Mouse (Mus musculus) MEL (cell line): Measurements from ENCODE around the gene Fmnl2. TPM values are rescaled to one million over a fixed set of nuclear protein-coding genes. Genes with fewer than 3 reads are reported as not detected.

ENCODE experiments used
- DNase-seq: peaks from one replicate; pipeline ENCODE4 v3.0.0; 2011; ENCODE audit warnings: low read depth, low spot score
- H3K27ac ChIP-seq: 2 replicates; pipeline ENCODE4 v1.5.1; 2012; ENCODE audit warnings: low read depth, mild to moderate bottlenecking, control low read depth, low read length, moderate library complexity; ENCODE audit not compliant: control insufficient read depth
- H3K27me3 ChIP-seq, 2 experiments: fragments of 150-350 bp in 1 of 2; sonication (generic) in 1 of 2; 2 replicates each; pipeline ENCODE4 v1.6.1; 2012; ENCODE audit warnings: low read length in 2 of 2, mild to moderate bottlenecking in 2 of 2, improper control_type of control experiment in 1 of 2, moderate library complexity in 1 of 2; ENCODE audit not compliant: insufficient read depth in 2 of 2, control insufficient read depth in 1 of 2
- H3K36me3 ChIP-seq, 2 experiments: 2 replicates each; pipeline ENCODE4 v1.6.1; 2012 to 2014; ENCODE audit warnings: low read length in 2 of 2, improper control_type of control experiment in 1 of 2, inconsistent platforms in 1 of 2, mild to moderate bottlenecking in 1 of 2; ENCODE audit not compliant: insufficient read depth in 2 of 2, control insufficient read depth in 1 of 2
- H3K4me1 ChIP-seq, 2 experiments: fragments of 150-350 bp in 1 of 2; sonication (generic) in 1 of 2; 2 replicates each; pipeline ENCODE4 v1.6.1; 2012; ENCODE audit warnings: low read length in 2 of 2, improper control_type of control experiment in 1 of 2, mild to moderate bottlenecking in 1 of 2; ENCODE audit not compliant: insufficient read depth in 2 of 2, control insufficient read depth in 1 of 2
- H3K4me3 ChIP-seq, 2 experiments: fragments of 150-350 bp in 1 of 2; sonication (generic) in 1 of 2; 2 replicates each; pipeline ENCODE4 v1.5.1; 2012; ENCODE audit warnings: low read depth in 2 of 2, low read length in 2 of 2, mild to moderate bottlenecking in 2 of 2, moderate library complexity in 2 of 2, control low read depth in 1 of 2, improper control_type of control experiment in 1 of 2; ENCODE audit not compliant: control insufficient read depth in 1 of 2, insufficient read depth in 1 of 2
- H3K79me2 ChIP-seq: 2 replicates; pipeline ENCODE4 v1.6.1; 2012; ENCODE audit warnings: mild to moderate bottlenecking, low read length, moderate library complexity; ENCODE audit not compliant: control insufficient read depth, poor library complexity, insufficient read depth
- H3K9ac ChIP-seq: 2 replicates; pipeline ENCODE4 v1.6.1; 2012; ENCODE audit warnings: low read depth, mild to moderate bottlenecking, control low read depth, low read length, moderate library complexity; ENCODE audit not compliant: control insufficient read depth, poor library complexity, severe bottlenecking
- H3K9me3 ChIP-seq: fragments of 150-350 bp; sonication (generic); replicated peaks from 2 replicates; pipeline ENCODE4 v1.6.1; 2012; ENCODE audit warnings: mild to moderate bottlenecking, low read length, improper control_type of control experiment, moderate library complexity; ENCODE audit not compliant: insufficient read depth
- BHLHE40 ChIP-seq: IDR thresholded peaks from 2 replicates; pipeline ENCODE4 v1.6.1; 2012; ENCODE audit warnings: low read depth, mild to moderate bottlenecking, inconsistent platforms, low read length, improper control_type of control experiment, borderline replicate concordance
- CHD1 ChIP-seq: IDR thresholded peaks from 2 replicates; pipeline ENCODE4 v1.6.1; 2012; ENCODE audit warnings: low read depth, mild to moderate bottlenecking, inconsistent platforms, low read length, improper control_type of control experiment
- CHD2 ChIP-seq: IDR thresholded peaks from 2 replicates; pipeline ENCODE4 v1.6.1; 2011; ENCODE audit warnings: low read length, improper control_type of control experiment
- E2F4 ChIP-seq: IDR thresholded peaks from 2 replicates; pipeline ENCODE4 v1.6.1; 2011; ENCODE audit warnings: low read depth, low read length, improper control_type of control experiment, borderline replicate concordance
- ELF1 ChIP-seq: IDR thresholded peaks from 2 replicates; pipeline ENCODE4 v1.6.1; 2014; ENCODE audit warnings: low read depth, mild to moderate bottlenecking, inconsistent platforms, low read length, improper control_type of control experiment, moderate library complexity
- EP300 ChIP-seq, 2 experiments: IDR thresholded peaks; 2 replicates each; pipeline ENCODE4 v1.6.1; 2011; ENCODE audit warnings: improper control_type of control experiment in 2 of 2, low read length in 2 of 2, low read depth in 1 of 2, mild to moderate bottlenecking in 1 of 2
- ETS1 ChIP-seq: IDR thresholded peaks from 2 replicates; pipeline ENCODE4 v1.6.1; 2012; ENCODE audit warnings: low read depth, mild to moderate bottlenecking, inconsistent platforms, low read length, improper control_type of control experiment, moderate library complexity
- JUND ChIP-seq: IDR thresholded peaks from 2 replicates; pipeline ENCODE4 v1.6.1; 2011; ENCODE audit warnings: low read depth, mild to moderate bottlenecking, improper control_type of control experiment, low read length
- KAT2A ChIP-seq: conservative IDR thresholded peaks from 2 replicates; pipeline ENCODE4 v1.6.1; 2012; ENCODE audit warnings: low read depth, low read length, improper control_type of control experiment, inconsistent platforms
- MAFK ChIP-seq: IDR thresholded peaks from 2 replicates; pipeline ENCODE4 v1.6.1; 2011; ENCODE audit warnings: low read depth, mild to moderate bottlenecking, low read length, improper control_type of control experiment, borderline replicate concordance
- MEF2A ChIP-seq: IDR thresholded peaks from 2 replicates; pipeline ENCODE4 v1.6.1; 2014; ENCODE audit warnings: low read depth, mild to moderate bottlenecking, inconsistent platforms, low read length, improper control_type of control experiment; ENCODE audit not compliant: poor library complexity, insufficient replicate concordance, severe bottlenecking; ENCODE audit errors: extremely low read depth
- MYB ChIP-seq: IDR thresholded peaks from 2 replicates; pipeline ENCODE4 v1.6.1; 2011; ENCODE audit warnings: mild to moderate bottlenecking, low read depth, low read length, improper control_type of control experiment
- NELFE ChIP-seq: IDR thresholded peaks from 2 replicates; pipeline ENCODE4 v1.6.1; 2011; ENCODE audit warnings: low read depth, low read length, improper control_type of control experiment
- POLR2AphosphoS2 ChIP-seq: IDR thresholded peaks from 2 replicates; pipeline ENCODE4 v1.6.1; 2011; ENCODE audit warnings: low read length, improper control_type of control experiment
- POLR2AphosphoS5 ChIP-seq: IDR thresholded peaks from 2 replicates; pipeline ENCODE4 v1.6.1; 2012; ENCODE audit warnings: low read depth, borderline replicate concordance, mild to moderate bottlenecking, inconsistent platforms, low read length, moderate library complexity, mixed read lengths
- RCOR1 ChIP-seq: IDR thresholded peaks from 2 replicates; pipeline ENCODE4 v1.6.1; 2012; ENCODE audit warnings: low read depth, mild to moderate bottlenecking, inconsistent platforms, low read length, improper control_type of control experiment
- SIN3A ChIP-seq: IDR thresholded peaks from 2 replicates; pipeline ENCODE4 v1.6.1; 2012; ENCODE audit warnings: low read length, improper control_type of control experiment, inconsistent platforms
- SMC3 ChIP-seq: IDR thresholded peaks from 2 replicates; pipeline ENCODE4 v1.6.1; 2011; ENCODE audit warnings: low read depth, low read length, improper control_type of control experiment
- TAL1 ChIP-seq: IDR thresholded peaks from 2 replicates; pipeline ENCODE4 v1.6.1; 2012; ENCODE audit warnings: mild to moderate bottlenecking, inconsistent platforms, low read length, moderate library complexity, mixed read lengths
- TBP ChIP-seq: IDR thresholded peaks from 2 replicates; pipeline ENCODE4 v1.8.0; 2011; ENCODE audit warnings: low read depth, low read length, improper control_type of control experiment
- TCF12 ChIP-seq: IDR thresholded peaks from 2 replicates; pipeline ENCODE4 v1.6.1; 2014; ENCODE audit warnings: low read depth, mild to moderate bottlenecking, inconsistent platforms, low read length, improper control_type of control experiment, moderate library complexity
- USF1 ChIP-seq: IDR thresholded peaks from 2 replicates; pipeline ENCODE4 v1.6.1; 2014; ENCODE audit warnings: low read depth, mild to moderate bottlenecking, inconsistent platforms, low read length, improper control_type of control experiment, moderate library complexity
- USF2 ChIP-seq, 2 experiments: IDR thresholded peaks; 2 replicates each; pipeline ENCODE4 v1.6.1; 2011 to 2012; ENCODE audit warnings: improper control_type of control experiment in 2 of 2, low read length in 2 of 2, borderline replicate concordance in 1 of 2, inconsistent platforms in 1 of 2, low read depth in 1 of 2, mild to moderate bottlenecking in 1 of 2; ENCODE audit not compliant: insufficient read depth in 1 of 2
- ZMIZ1 ChIP-seq: IDR thresholded peaks from 2 replicates; pipeline ENCODE4 v1.6.1; 2012; ENCODE audit warnings: low read depth, mild to moderate bottlenecking, inconsistent platforms, low read length, improper control_type of control experiment, moderate library complexity
- ZNF384 ChIP-seq: IDR thresholded peaks from 2 replicates; pipeline ENCODE4 v1.6.1; 2012; ENCODE audit warnings: low read depth, mild to moderate bottlenecking, inconsistent platforms, low read length, improper control_type of control experiment
- polyA plus RNA-seq, 2 experiments: library from polyadenylated mRNA; stranded (reverse) in 1 of 2; unstranded in 1 of 2; fragments of >175 nt in 1 of 2; fragments of >200 nt in 1 of 2; gene quantifications; 2 replicates each; pipeline versions ENCODE4 v1.2.1 to v1.2.4; 2012; ENCODE audit warnings: low replicate concordance in 2 of 2, low read depth in 1 of 2; ENCODE audit not compliant: insufficient read length in 2 of 2, insufficient read depth in 1 of 2, missing spikeins in 1 of 2
- total RNA-seq: library from RNA; depleted of rRNA; stranded (reverse); fragments of 300-350 nt; gene quantifications from 2 replicates; pipeline ENCODE4 v1.2.3, GENCODE M21; 2012

The Fmnl2 gene
- total and polyA plus RNA-seq, 3 experiments, result not detected

DNA sequence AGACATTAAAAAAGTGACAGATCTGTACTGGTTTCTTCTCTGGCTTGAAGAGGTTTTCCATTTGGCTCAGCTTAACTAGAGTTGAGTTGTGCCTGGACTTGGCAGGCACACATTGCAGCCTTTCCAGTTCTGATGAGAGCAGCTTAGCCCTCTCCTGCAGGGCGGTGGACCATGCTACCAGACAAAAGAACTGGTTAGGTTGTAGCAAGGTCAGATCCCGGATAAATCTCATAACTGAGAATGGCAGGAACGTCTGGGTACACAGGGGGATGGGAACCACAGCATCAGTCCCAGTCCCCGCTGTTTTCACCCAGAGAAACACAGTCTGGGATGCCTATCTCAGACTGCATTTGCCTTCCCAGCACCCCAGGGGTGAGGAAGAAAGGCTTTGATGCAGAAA lies 127.5 kb downstream of the Fmnl2 start:
- no peak for TF ChIP-seq MEF2A
- TF ChIP-seq RCOR1, result no peak
- TF ChIP-seq ZMIZ1, result no peak
- no peak for TF ChIP-seq CHD1
- no peak for TF ChIP-seq E2F4
- no peak for TF ChIP-seq NELFE
- TF ChIP-seq TBP, result no peak
- no peak for TF ChIP-seq USF2 (IDR thresholded peaks at IDR 0.05; ENCODE audit: borderline replicate concordance in 1 of 2, insufficient read depth in 1 of 2, low read depth in 1 of 2, low read length in 2 of 2)
- TF ChIP-seq BHLHE40, result no peak
- Histone ChIP-seq H3K27me3 (no peaks in the 10 kb centered on the region), H3K9ac (no peak overlapping the region)

DNA sequence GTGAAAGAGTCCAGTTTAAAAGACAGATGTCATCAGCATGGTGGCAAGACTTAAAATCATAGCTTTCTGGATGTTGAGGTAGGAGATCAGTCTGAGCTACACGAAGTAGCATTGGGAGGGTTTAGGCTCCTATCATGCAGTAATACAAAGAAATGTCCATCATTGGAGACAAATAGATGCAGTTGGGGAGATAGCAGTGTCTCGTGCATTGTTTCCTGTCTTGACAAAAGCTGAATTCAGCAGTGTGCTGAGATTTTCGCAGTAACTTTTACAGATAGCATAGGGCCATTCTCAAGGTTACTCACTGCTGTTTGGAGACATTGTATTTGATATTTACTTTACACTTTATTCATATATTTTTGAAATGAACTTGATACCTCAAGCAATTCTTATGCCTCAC lies 128.7 kb downstream of the Fmnl2 start:
- TF ChIP-seq USF1, result no peak
- no peak for TF ChIP-seq ELF1
- no peak for TF ChIP-seq MYB
- no peak for TF ChIP-seq EP300 (IDR thresholded peaks at IDR 0.05; ENCODE audit: low read depth in 1 of 2, low read length in 2 of 2)
- no peak for TF ChIP-seq SMC3
- no peak for TF ChIP-seq NELFE
- TF ChIP-seq TAL1, result no peak
- no peak for TF ChIP-seq JUND
- no peak for TF ChIP-seq KAT2A
- no peak for TF ChIP-seq ZNF384
- no peak for TF ChIP-seq MAFK
- no peak for TF ChIP-seq TCF12
- TF ChIP-seq RCOR1, result no peak
- TF ChIP-seq USF2 (IDR thresholded peaks at IDR 0.05; ENCODE audit: borderline replicate concordance in 1 of 2, insufficient read depth in 1 of 2, low read depth in 1 of 2, low read length in 2 of 2), result no peak
- no peak for TF ChIP-seq POLR2AphosphoS5
- TF ChIP-seq ETS1, result no peak
- TF ChIP-seq POLR2AphosphoS2, result no peak
- TF ChIP-seq SIN3A, result no peak
- no peak for TF ChIP-seq CHD2
- TF ChIP-seq MEF2A, result no peak
- H3K4me3 ChIP-seq, result no peak overlapping the region
- H3K9me3 ChIP-seq, result no peaks in the 10 kb centered on the region
- no peak overlapping the region for H3K27ac ChIP-seq
- H3K4me1 ChIP-seq, result no peaks in the 10 kb centered on the region
- no peaks in the 10 kb centered on the region for H3K79me2 ChIP-seq
- no peak overlapping the region for H3K9ac ChIP-seq
- no peaks in the 10 kb centered on the region for H3K27me3 ChIP-seq
- no peak for DNase-seq
- H3K36me3 ChIP-seq, result no peaks in the 10 kb centered on the region

More for the DNA sequence above, 127.5 kb downstream of the Fmnl2 start:
- no peak for DNase-seq
- no peaks in the 10 kb centered on the region for H3K79me2 ChIP-seq
- no peak overlapping the region for H3K4me3 ChIP-seq
- no peaks in the 10 kb centered on the region for H3K9me3 ChIP-seq
- H3K4me1 ChIP-seq, result no peaks in the 10 kb centered on the region
- H3K27ac ChIP-seq, result no peak overlapping the region
- no peaks in the 10 kb centered on the region for H3K36me3 ChIP-seq
